Mouse (Mus musculus) central nervous system, embryonic 14 days (tissue): ENCODE data around the gene Dclre1a. TPM values are rescaled to one million over a fixed set of nuclear protein-coding genes. Genes with fewer than 3 reads are reported as not detected.

ENCODE experiments used
- polyA plus RNA-seq: library from polyadenylated mRNA; depleted of rRNA; stranded (reverse); fragments of >200 nt; gene quantifications from 2 replicates; pipeline ENCODE4 v1.2.3, GENCODE M21; 2012; rRNA removed

Gene Dclre1a
- 10.7 TPM in 2 replicates for polyA plus RNA-seq

GRCm38 (mm10) chr19:56547456-56548229 lies at the start of gene Dclre1a:
Dclre1a (minus strand) TSS chr19:56548222.

GRCm38 (mm10) chr19:56548230-56549032 lies 409 bp upstream of the Dclre1a start, which contains the start of gene Nhlrc2:
Nhlrc2 (plus strand) TSS chr19:56548261.

Other genes starting within 250 kb of the Dclre1a start
- gene Nrap, start 158.2 kb downstream of the Dclre1a start, polyA plus RNA-seq: 0.41 and 0.85 TPM in 2 replicates
- 11.1 and 12.6 TPM in 2 replicates for gene Casp7, start 151.1 kb downstream of the Dclre1a start, polyA plus RNA-seq
- 0.20 and 0.28 TPM in 2 replicates for gene Plekhs1, start 86.6 kb downstream of the Dclre1a start, polyA plus RNA-seq
- gene Nhlrc2, start within 50 bp of the Dclre1a start, polyA plus RNA-seq: 12.1 and 13.2 TPM in 2 replicates
- 1.5 and 1.8 TPM in 2 replicates for gene Adrb1, start 174.0 kb upstream of the Dclre1a start, polyA plus RNA-seq